Mouse (Mus musculus): Measurements from ENCODE around the gene Agpat1. TPM values are rescaled to one million over a fixed set of nuclear protein-coding genes. Genes with fewer than 3 reads are reported as not detected.

The Agpat1 gene
- polyA plus RNA-seq, 1 experiment from 2014 or later, result 35.7 TPM

DNA sequence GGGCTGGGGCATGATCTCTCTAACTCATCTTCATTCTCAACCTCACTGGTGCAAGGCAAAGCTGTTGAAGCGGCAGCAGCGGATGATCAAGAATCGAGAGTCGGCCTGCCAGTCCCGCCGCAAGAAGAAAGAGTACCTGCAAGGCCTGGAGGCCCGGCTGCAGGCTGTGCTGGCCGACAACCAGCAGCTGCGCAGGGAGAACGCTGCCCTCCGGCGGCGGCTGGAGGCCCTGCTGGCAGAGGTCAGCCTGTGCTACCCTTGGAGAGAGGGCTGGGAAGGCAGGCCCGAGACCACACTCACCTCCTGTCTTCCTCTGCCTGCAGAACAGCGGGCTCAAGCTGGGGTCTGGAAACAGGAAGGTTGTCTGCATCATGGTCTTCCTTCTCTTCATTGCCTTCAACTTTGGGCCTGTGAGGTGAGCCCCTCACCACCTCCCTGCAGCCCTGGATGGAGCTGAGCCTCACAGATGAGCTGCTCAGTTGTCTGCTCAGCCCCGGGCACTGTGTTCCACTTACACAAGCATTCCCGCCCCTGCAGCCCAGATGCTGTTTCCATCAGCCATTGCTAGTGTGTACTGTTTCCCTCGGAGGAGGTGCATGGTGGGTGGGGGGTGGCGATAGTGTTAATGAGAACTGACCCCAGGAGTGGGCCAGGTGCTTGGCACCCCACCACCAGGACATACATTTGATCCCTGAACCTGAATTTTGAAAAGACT lies 47.6 kb downstream of the Agpat1 start:
- Histone ChIP-seq H3K27ac (ENCODE audit: low read length) (no peak overlapping the region), H3K36me3 (ENCODE audit: insufficient read depth, low read length) (0 out of 2 replicates have a peak, but pooled peaks cover 7% of the 10 kb centered on the region), H3K4me3 (ENCODE audit: low read depth, low read length) (no peak overlapping the region), H3K4me1 (ENCODE audit: insufficient read depth, low read depth, low read length) (peaks cover 11% of the 10 kb centered on the region), H3K4me2 (replicated peaks; ENCODE audit: low read depth, low read length) (no peak overlapping the region), H3K9me3 (ENCODE audit: low read length) (no peaks in the 10 kb centered on the region), H3K9ac (replicated peaks; ENCODE audit: low read depth) (no peak overlapping the region), H3K27me3 (replicated peaks; ENCODE audit: insufficient read depth, low read length) (no peaks in the 10 kb centered on the region)
- WGBS, result 48% methylated on average over 18 of the region's 19 CpGs
- no peak for DNase-seq (ENCODE audit: low spot score)
- ATAC-seq, result no peak
- TF ChIP-seq CTCF (IDR thresholded peaks at IDR 0.05), result peak; percentile 73
- no peak for TF ChIP-seq EP300 (IDR thresholded peaks at IDR 0.05)

DNA sequence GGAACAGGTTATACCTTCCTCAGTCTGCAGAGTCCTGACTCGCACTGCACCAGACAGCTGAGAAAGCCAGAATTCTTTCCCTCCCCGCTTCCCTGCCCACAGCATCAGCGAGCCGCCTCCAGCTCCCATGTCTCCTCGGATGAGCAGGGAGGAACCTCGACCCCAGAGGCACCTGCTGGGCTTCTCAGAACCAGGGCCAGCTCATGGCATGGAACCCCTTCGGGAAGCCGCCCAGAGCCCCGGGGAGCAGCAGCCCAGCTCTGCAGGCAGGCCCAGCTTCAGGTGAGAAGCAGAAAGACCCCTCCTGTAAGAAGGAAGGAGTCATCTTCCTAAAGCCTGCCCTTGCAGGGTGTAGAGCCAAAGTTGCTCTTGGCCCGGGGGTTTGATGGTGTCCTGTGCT lies 48.5 kb downstream of the Agpat1 start:
- 90% methylated on average over 10 of the region's 10 CpGs for WGBS

DNA sequence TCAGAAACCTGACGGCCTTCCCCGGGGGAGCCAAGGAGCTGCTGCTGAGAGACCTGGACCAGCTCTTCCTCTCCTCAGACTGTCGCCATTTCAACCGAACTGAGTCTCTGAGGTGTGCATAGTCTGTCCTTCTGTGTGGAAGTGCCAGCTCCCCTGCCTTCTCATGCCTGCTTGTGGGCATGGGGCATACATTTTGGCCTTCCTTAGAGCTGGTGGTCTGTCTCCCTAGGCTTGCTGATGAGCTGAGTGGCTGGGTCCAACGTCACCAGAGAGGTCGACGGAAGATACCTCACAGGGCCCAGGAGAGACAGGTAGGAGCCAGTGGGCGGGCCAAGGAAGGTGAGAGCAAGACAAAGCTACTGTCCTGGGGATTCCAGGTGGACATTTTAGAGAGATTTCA lies 48.9 kb downstream of the Agpat1 start:
- 0 out of 2 replicates have a peak, but pooled peaks cover 7% of the 10 kb centered on the region for H3K36me3 ChIP-seq (ENCODE audit: insufficient read depth, low read length)
- no peak overlapping the region for H3K4me2 ChIP-seq (replicated peaks; ENCODE audit: low read depth, low read length)
- ATAC-seq, result no peak
- TF ChIP-seq CTCF (IDR thresholded peaks at IDR 0.05), result no peak
- no peak for TF ChIP-seq EP300 (IDR thresholded peaks at IDR 0.05)
- H3K27ac ChIP-seq (ENCODE audit: low read length), result no peak overlapping the region
- 88% methylated on average over 8 of the region's 8 CpGs for WGBS
- no peak overlapping the region for H3K9ac ChIP-seq (replicated peaks; ENCODE audit: low read depth)
- DNase-seq (ENCODE audit: low spot score), result no peak
- H3K4me1 ChIP-seq (ENCODE audit: insufficient read depth, low read depth, low read length), result peaks cover 6% of the 10 kb centered on the region
- no peaks in the 10 kb centered on the region for H3K27me3 ChIP-seq (replicated peaks; ENCODE audit: insufficient read depth, low read length)
- H3K4me3 ChIP-seq (ENCODE audit: low read depth, low read length), result no peak overlapping the region
- H3K9me3 ChIP-seq (ENCODE audit: low read length), result no peaks in the 10 kb centered on the region

More for the DNA sequence above, 48.5 kb downstream of the Agpat1 start:
- no peaks in the 10 kb centered on the region for H3K27me3 ChIP-seq (replicated peaks; ENCODE audit: insufficient read depth, low read length)
- no peak overlapping the region for H3K4me2 ChIP-seq (replicated peaks; ENCODE audit: low read depth, low read length)
- TF ChIP-seq CTCF (IDR thresholded peaks at IDR 0.05), result no peak
- TF ChIP-seq EP300 (IDR thresholded peaks at IDR 0.05), result no peak
- no peak overlapping the region for H3K4me3 ChIP-seq (ENCODE audit: low read depth, low read length)
- H3K4me1 ChIP-seq (ENCODE audit: insufficient read depth, low read depth, low read length), result peaks cover 11% of the 10 kb centered on the region
- ATAC-seq (no peak), DNase-seq (ENCODE audit: low spot score) (no peak)
- H3K9ac ChIP-seq (replicated peaks; ENCODE audit: low read depth), result no peak overlapping the region
- H3K36me3 ChIP-seq (ENCODE audit: insufficient read depth, low read length), result 0 out of 2 replicates have a peak, but pooled peaks cover 7% of the 10 kb centered on the region
- H3K27ac ChIP-seq (ENCODE audit: low read length), result no peak overlapping the region
- no peaks in the 10 kb centered on the region for H3K9me3 ChIP-seq (ENCODE audit: low read length)

DNA sequence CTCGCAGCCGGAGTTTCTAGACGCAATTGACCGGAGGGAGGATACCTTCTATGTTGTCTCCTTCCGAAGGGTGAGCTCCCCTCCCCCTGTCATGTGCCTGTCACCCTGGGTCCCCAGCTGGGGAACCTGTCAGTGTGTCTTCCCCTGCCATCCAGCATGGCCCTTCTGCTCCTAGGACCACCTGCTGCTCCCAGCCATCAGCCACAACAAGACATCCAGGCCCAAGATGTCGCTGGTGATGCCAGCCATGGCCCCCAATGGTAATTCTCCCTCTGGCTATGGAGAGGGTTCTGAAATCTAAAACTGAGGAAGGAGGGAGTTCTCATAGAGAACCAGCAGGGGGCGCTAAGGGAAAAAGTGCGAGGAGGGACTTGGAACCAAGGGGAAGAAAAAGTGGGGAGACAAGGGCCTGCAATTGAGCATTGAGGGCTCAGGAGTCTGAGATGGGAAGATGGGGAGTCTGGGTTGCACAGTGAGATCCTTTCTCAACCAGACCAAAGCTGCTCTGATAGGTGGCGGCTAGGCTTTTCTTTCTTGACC lies 49.8 kb downstream of the Agpat1 start:
- TF ChIP-seq EP300 (IDR thresholded peaks at IDR 0.05), result no peak
- TF ChIP-seq CTCF (IDR thresholded peaks at IDR 0.05), result peak; percentile 88
- Histone ChIP-seq H3K4me3 (ENCODE audit: low read depth, low read length) (no peak overlapping the region), H3K27me3 (replicated peaks; ENCODE audit: insufficient read depth, low read length) (no peaks in the 10 kb centered on the region), H3K9ac (replicated peaks; ENCODE audit: low read depth) (no peak overlapping the region), H3K27ac (ENCODE audit: low read length) (no peak overlapping the region), H3K36me3 (ENCODE audit: insufficient read depth, low read length) (0 out of 2 replicates have a peak, but pooled peaks cover 7% of the 10 kb centered on the region), H3K4me1 (ENCODE audit: insufficient read depth, low read depth, low read length) (peaks cover 5% of the 10 kb centered on the region), H3K4me2 (replicated peaks; ENCODE audit: low read depth, low read length) (no peak overlapping the region), H3K9me3 (ENCODE audit: low read length) (no peaks in the 10 kb centered on the region)
- 64% methylated on average over 9 of the region's 9 CpGs for WGBS
- peak; percentile 83 for DNase-seq (ENCODE audit: low spot score)
- no peak for ATAC-seq

DNA sequence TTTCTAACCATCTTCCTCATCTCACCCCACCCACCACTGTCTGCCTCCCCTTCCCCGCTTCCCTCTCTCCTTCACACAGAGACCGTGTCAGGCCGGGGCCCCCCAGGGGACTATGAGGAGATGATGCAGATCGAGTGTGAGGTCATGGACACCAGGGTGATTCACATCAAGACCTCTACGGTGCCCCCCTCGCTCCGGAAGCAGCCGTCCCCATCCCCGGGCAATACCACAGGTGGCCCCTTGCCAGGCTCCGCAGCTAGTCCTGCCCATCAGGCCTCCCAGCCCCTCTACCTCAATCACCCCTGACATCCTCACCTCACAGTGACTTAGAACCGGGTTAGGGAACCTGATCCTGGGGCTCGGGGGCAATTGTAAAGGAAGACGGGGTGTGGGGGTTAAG lies 50.3 kb downstream of the Agpat1 start:
- peaks cover 5% of the 10 kb centered on the region for H3K4me1 ChIP-seq (ENCODE audit: insufficient read depth, low read depth, low read length)
- WGBS, result 89% methylated on average over 13 of the region's 13 CpGs
- no peak overlapping the region for H3K9ac ChIP-seq (replicated peaks; ENCODE audit: low read depth)
- H3K36me3 ChIP-seq (ENCODE audit: insufficient read depth, low read length), result 0 out of 2 replicates have a peak, but pooled peaks cover 7% of the 10 kb centered on the region
- H3K4me2 ChIP-seq (replicated peaks; ENCODE audit: low read depth, low read length), result no peak overlapping the region
- H3K9me3 ChIP-seq (ENCODE audit: low read length), result no peaks in the 10 kb centered on the region
- TF ChIP-seq CTCF (IDR thresholded peaks at IDR 0.05) (no peak), EP300 (IDR thresholded peaks at IDR 0.05) (no peak)
- DNase-seq (ENCODE audit: low spot score), result no peak
- H3K4me3 ChIP-seq (ENCODE audit: low read depth, low read length), result no peak overlapping the region
- 0 out of 2 replicates have a peak, but pooled peaks cover under 1% of the 10 kb centered on the region for H3K27me3 ChIP-seq (replicated peaks; ENCODE audit: insufficient read depth, low read length)
- ATAC-seq, result no peak
- H3K27ac ChIP-seq (ENCODE audit: low read length), result peak overlapping the region; percentile 81

DNA sequence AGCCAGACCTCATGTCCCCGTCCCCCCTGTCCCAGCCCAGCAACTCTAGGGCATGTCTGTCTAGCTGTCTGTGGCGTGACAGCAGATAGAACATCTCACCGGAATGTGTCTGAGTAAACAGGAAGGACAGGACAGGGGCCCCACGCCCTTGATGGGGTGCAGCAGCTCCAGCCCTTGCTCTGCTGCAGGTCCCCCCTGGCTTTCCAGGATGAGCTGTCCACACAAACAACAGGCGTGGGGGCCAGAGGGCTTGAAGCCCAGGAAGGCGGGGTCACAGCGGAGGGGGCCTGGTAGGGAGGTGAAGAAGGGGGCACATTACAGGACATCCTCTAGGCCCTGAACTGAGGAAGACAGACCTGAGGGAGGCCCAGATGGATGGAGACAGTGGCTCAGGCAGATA lies 51.1 kb downstream of the Agpat1 start:
- ATAC-seq (peak; percentile 68), DNase-seq (ENCODE audit: low spot score) (peak; percentile 75)
- H3K4me1 ChIP-seq (ENCODE audit: insufficient read depth, low read depth, low read length), result peaks cover 5% of the 10 kb centered on the region
- TF ChIP-seq EP300 (IDR thresholded peaks at IDR 0.05) (peak; percentile 80; the same call in 1 of the 2 replicates), CTCF (IDR thresholded peaks at IDR 0.05) (no peak)
- 0 out of 2 replicates have a peak, but pooled peaks cover 7% of the 10 kb centered on the region for H3K36me3 ChIP-seq (ENCODE audit: insufficient read depth, low read length)
- H3K9me3 ChIP-seq (ENCODE audit: low read length), result no peaks in the 10 kb centered on the region
- 31% methylated on average over 7 of the region's 7 CpGs for WGBS
- 0 out of 2 replicates have a peak, but pooled peaks cover 3% of the 10 kb centered on the region for H3K27me3 ChIP-seq (replicated peaks; ENCODE audit: insufficient read depth, low read length)
- 0 out of 2 replicates have a peak overlapping the region, but pooled peaks have one; percentile 8 for H3K9ac ChIP-seq (replicated peaks; ENCODE audit: low read depth)
- H3K4me3 ChIP-seq (ENCODE audit: low read depth, low read length), result no peak overlapping the region
- no peak overlapping the region for H3K4me2 ChIP-seq (replicated peaks; ENCODE audit: low read depth, low read length)
- H3K27ac ChIP-seq (ENCODE audit: low read length), result peak overlapping the region; percentile 81
